Mouse (Mus musculus) hindbrain, embryonic 14.5 days (tissue): ENCODE measurements around the gene Vps26a. TPM values are rescaled to one million over a fixed set of nuclear protein-coding genes. Genes with fewer than 3 reads are reported as not detected.
A peak's percentile ranks its signal among the peaks of the same experiment; 100 is the strongest.

Experiments
- ATAC-seq: fragments of 200-750 bp; cut with Nextera tagmentation; 2 replicates; pipeline ENCODE4 v1.8.0; 2017; ENCODE audit warnings: moderate number of reproducible peaks, mild to moderate bottlenecking, moderate TSS enrichment, moderate library complexity; ENCODE audit not compliant: low FRiP score
- DNase-seq: peaks from one replicate; pipeline ENCODE4 v3.0.0-alpha.2; 2015; ENCODE audit warnings: low spot score
- H3K27ac ChIP-seq: fragments of 300-500 bp; sonication (generic); 2 replicates; pipeline ENCODE4 v1.5.1; 2014; ENCODE audit warnings: mild to moderate bottlenecking, moderate library complexity
- H3K27me3 ChIP-seq: fragments of 300-500 bp; sonication (generic); 2 replicates; pipeline ENCODE4 v1.6.1; 2014; ENCODE audit warnings: mild to moderate bottlenecking, low read length, mixed read lengths; ENCODE audit not compliant: control insufficient read depth, insufficient read depth
- H3K36me3 ChIP-seq: fragments of 300-500 bp; sonication (generic); replicated peaks from 2 replicates; pipeline ENCODE4 v1.6.1; 2014; ENCODE audit not compliant: control insufficient read depth, insufficient read depth
- H3K4me1 ChIP-seq: fragments of 300-500 bp; sonication (generic); replicated peaks from 2 replicates; pipeline ENCODE4 v1.6.1; 2014; ENCODE audit warnings: antibody characterized with exemption, low read length, mixed read lengths; ENCODE audit not compliant: control insufficient read depth, insufficient read depth
- H3K4me2 ChIP-seq: fragments of 300-500 bp; sonication (generic); replicated peaks from 2 replicates; pipeline ENCODE4 v1.6.1; 2014; ENCODE audit warnings: mild to moderate bottlenecking, moderate library complexity
- H3K4me3 ChIP-seq: fragments of 300-500 bp; sonication (generic); replicated peaks from 2 replicates; pipeline ENCODE4 v1.5.1; 2014; ENCODE audit warnings: mild to moderate bottlenecking, low read length
- H3K9ac ChIP-seq: fragments of 300-500 bp; sonication (generic); 2 replicates; pipeline ENCODE4 v1.6.1; 2014
- H3K9me3 ChIP-seq: fragments of 300-500 bp; sonication (generic); 2 replicates; pipeline ENCODE4 v1.6.1; 2016; ENCODE audit warnings: low read length; ENCODE audit not compliant: control insufficient read depth
- WGBS: fragments of 180-500 bp; shearing (Covaris S2); extraction: QIAGEN DNeasy Blood & Tissue Kit; methylation state at CpG from one replicate; pipeline ENCODE4 v1.1.7; 2014; 5-methylcytosine and 5-hydroxymethylcytosine counted together
- polyA plus RNA-seq: library from polyadenylated mRNA; unstranded; fragments of >200 nt; fragmentation: Nextera tagmentation; extraction: Ambion mirVana; gene quantifications from 2 replicates; pipeline ENCODE4 v1.2.1, GENCODE M21; 2014

Gene Vps26a
- polyA plus RNA-seq, 1 experiment from 2014 or later, result 60.3 TPM

DNA sequence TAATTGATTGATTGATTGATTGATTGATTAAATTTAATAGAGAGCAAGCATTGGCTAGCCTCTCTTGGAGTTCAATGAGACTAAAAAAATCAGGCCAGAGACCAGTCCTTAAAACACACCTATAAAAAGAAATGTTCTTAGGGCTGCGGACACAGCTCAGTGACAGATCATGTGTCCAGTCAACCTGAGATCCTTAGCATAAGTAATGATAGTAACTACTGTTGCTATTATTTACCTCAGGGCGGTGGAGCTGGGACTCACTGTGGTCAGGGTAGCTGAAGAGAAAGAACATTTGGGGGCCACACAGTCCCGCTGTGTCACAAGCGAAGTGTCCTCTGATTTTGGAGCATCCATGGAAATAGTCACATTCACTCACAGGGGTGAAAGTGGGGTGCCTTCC, 26.2 kb upstream of the Vps26a start:
- Histone ChIP-seq H3K9me3 (no peaks in the 10 kb centered on the region), H3K4me2 (no peak overlapping the region), H3K9ac (no peak overlapping the region), H3K27ac (no peak overlapping the region), H3K36me3 (no peaks in the 10 kb centered on the region), H3K4me1 (no peaks in the 10 kb centered on the region), H3K27me3 (peaks cover 1% of the 10 kb centered on the region; the same call in 1 of the 2 replicates), H3K4me3 (no peak overlapping the region)
- DNase-seq (no peak), ATAC-seq (no peak)
- WGBS, result 97% methylated on average over 4 of the region's 4 CpGs

DNA sequence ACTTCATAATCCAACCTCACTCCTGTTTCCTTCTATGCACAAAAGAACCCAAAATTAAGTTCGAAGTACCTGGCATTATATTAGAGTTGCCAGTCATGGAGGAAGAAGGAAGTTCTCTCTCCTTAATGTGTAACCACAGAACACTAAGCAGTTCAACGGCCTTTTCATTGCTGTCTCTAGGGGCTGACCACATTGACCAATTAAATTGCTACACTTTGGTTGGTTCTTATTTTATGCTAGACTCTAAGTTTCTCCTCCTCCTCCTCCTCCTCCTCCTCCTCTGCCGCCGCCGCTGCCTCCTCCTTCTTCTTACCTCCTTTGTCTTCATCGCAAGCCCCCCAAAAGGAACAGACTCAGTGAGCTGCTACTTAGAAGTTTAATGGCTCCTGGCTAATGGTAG, 24.9 kb upstream of the Vps26a start:
- Histone ChIP-seq H3K27me3 (peaks cover 7% of the 10 kb centered on the region), H3K9me3 (no peaks in the 10 kb centered on the region), H3K4me2 (no peak overlapping the region), H3K4me3 (no peak overlapping the region), H3K36me3 (no peaks in the 10 kb centered on the region), H3K4me1 (no peaks in the 10 kb centered on the region), H3K27ac (no peak overlapping the region), H3K9ac (no peak overlapping the region)
- DNase-seq (no peak), ATAC-seq (no peak)
- 84% methylated on average over 6 of the region's 6 CpGs for WGBS

DNA sequence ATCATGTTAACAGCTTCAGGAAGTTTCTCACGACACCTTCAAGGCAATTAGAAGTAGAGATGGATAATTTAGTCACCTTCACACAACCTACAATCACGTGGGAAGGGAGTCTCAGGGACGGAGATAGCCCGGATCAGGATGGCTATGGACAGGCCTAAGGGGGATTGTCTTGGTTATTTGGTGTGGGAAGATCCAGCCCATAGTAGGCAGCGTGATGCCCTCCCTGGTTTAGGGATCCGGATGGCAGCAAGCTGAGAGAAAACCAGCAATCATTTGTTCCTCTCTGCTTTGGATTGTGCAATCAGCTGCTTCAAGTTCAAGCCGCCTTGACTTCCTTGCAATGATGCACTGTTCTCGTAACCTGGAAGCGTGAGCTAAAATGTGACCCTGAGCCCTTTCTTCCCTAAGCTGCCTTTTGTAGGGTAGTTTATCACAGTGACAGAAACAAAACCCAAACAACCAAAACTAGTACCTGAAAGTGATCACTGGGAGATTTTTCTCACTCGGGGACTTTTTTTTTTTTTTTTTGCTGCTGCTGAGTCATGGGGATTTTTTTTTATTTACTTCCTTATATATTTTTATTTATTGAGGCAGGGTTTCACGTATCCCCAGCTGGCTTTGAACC, 22.5 kb upstream of the Vps26a start:
- DNase-seq, result no peak
- Histone ChIP-seq H3K27me3 (peaks cover 7% of the 10 kb centered on the region), H3K9ac (no peak overlapping the region), H3K4me2 (no peak overlapping the region), H3K36me3 (no peaks in the 10 kb centered on the region), H3K27ac (no peak overlapping the region), H3K4me1 (no peaks in the 10 kb centered on the region), H3K4me3 (no peak overlapping the region), H3K9me3 (no peaks in the 10 kb centered on the region)
- ATAC-seq, result no peak
- WGBS, result 71% methylated on average over 11 of the region's 11 CpGs

DNA sequence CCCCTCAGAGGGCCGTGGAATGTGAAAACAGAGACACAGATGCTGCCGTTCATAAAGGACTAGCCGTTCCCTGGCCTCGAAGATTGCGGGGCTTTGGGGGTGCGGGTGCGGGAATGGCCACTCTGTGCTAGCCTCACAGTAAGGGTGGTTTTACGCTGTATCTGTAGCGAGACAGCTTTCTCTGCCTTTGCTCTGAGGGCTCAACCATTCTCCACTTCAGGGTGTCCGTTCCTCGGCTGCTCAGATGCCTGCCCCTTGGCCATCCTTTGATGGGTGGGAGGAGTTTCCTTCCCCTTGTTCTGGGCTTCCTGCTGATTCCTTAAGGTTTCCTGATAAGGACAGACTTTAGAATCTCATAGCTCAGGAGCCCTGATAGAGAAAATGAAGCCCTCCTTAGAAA, 21.9 kb upstream of the Vps26a start:
- ATAC-seq (no peak), DNase-seq (no peak)
- Histone ChIP-seq H3K36me3 (no peaks in the 10 kb centered on the region), H3K4me1 (no peaks in the 10 kb centered on the region), H3K4me3 (peak overlapping the region; percentile 11; the same call in 1 of the 2 replicates), H3K27ac (no peak overlapping the region), H3K27me3 (peaks cover 7% of the 10 kb centered on the region), H3K9me3 (no peaks in the 10 kb centered on the region), H3K4me2 (peak overlapping the region; percentile 42), H3K9ac (peak overlapping the region; percentile 8; the same call in 1 of the 2 replicates)
- 15% methylated on average over 11 of the region's 11 CpGs for WGBS

DNA sequence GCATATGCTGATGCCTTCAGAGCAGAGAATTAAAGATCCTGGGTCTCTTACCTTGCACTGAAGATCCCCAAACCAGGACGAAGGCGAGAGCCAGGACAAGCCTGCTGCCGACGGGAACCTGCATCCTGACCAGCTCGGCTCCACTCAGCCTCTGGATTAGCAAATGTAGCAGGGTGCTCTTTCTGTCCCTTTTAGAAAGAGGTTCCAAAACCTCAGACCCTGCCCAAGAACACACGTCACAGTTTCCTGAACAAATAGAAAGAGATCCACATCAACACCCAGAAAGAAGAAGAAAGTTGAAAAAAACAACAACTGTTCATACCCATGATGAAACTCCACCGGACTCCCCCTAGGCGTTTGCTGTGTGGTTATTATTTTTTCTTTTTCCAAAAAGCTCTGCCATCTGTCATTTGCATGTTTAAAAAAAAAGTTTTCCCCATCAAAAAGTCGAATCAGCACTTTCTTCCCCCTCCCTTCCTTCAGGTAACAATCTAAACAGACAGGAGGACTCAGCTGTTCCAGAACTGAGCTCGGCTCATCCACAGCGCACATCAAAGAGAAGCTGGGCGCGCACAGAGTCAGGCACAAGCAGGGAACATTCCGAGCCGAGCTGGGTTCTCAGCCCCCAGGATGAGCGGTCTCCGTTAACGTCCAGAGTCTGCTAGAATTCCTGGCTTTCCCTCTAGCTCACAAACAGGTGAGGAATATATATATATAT, 21.1 kb upstream of the Vps26a start:
- 18% methylated on average over 18 of the region's 18 CpGs for WGBS
- ATAC-seq (no peak), DNase-seq (no peak)
- H3K9me3 ChIP-seq, result no peaks in the 10 kb centered on the region
- H3K9ac ChIP-seq, result peak overlapping the region; percentile 8; the same call in 1 of the 2 replicates
- H3K4me2 ChIP-seq, result peak overlapping the region; percentile 42
- H3K27ac ChIP-seq, result no peak overlapping the region
- no peaks in the 10 kb centered on the region for H3K4me1 ChIP-seq
- peaks cover 7% of the 10 kb centered on the region for H3K27me3 ChIP-seq
- H3K4me3 ChIP-seq, result peak overlapping the region; percentile 11; the same call in 1 of the 2 replicates
- H3K36me3 ChIP-seq, result no peaks in the 10 kb centered on the region

DNA sequence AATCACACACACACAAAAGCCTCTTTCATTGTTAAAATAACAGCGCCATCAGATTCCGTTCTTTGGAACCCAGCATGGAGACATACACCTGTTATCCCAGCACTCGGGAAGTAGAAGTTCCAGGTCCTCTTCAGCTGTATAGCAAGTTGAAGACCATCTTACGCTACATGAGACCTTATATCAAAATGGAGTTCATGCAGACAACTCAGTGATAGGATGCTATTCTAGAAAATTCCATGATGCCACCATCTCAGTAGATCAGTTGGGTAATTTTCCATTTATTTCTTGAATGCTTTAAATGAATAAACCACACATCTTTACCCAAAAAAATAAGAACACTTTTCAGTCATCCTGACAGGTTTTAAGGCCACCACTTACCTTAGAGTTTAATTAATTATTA, 20.5 kb upstream of the Vps26a start:
- Histone ChIP-seq H3K27ac (no peak overlapping the region), H3K9me3 (no peaks in the 10 kb centered on the region), H3K4me1 (no peaks in the 10 kb centered on the region), H3K9ac (no peak overlapping the region), H3K4me2 (no peak overlapping the region), H3K4me3 (no peak overlapping the region), H3K36me3 (no peaks in the 10 kb centered on the region), H3K27me3 (peaks cover 7% of the 10 kb centered on the region)
- ATAC-seq (no peak), DNase-seq (no peak)
- WGBS, result 87% methylated on average over 4 of the region's 4 CpGs

DNA sequence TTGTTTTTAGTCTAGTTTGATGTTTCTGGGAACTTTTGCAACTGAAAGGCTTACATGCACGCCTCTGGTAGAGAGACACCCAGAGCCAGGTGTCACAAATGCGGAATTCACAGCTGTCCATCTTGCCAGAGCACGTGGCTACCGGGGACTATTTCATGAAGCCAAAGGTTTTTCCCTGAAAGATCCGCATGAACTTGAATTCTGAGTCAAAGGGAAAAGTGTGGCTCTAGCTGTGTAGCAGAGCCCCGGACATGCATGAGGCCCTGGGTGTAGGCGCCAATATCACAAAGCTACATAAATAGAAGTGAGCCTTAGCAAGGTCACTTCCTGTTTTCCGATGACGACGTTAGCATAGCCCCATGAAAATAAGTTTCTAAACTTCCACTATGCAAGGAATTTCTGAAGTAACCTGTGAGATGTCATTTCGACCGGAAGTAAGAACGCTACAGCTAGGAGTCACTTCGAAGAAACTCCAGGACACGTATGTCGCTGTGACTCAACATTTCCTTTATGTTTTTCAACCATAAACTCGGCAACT, 19.5 kb upstream of the Vps26a start:
- no peak overlapping the region for H3K27ac ChIP-seq
- DNase-seq (no peak), ATAC-seq (no peak)
- no peak overlapping the region for H3K9ac ChIP-seq
- no peak overlapping the region for H3K4me3 ChIP-seq
- H3K9me3 ChIP-seq, result no peaks in the 10 kb centered on the region
- WGBS, result 88% methylated on average over 17 of the region's 17 CpGs
- H3K4me1 ChIP-seq, result no peaks in the 10 kb centered on the region
- peaks cover 7% of the 10 kb centered on the region for H3K27me3 ChIP-seq
- H3K4me2 ChIP-seq, result no peak overlapping the region
- H3K36me3 ChIP-seq, result no peaks in the 10 kb centered on the region

DNA sequence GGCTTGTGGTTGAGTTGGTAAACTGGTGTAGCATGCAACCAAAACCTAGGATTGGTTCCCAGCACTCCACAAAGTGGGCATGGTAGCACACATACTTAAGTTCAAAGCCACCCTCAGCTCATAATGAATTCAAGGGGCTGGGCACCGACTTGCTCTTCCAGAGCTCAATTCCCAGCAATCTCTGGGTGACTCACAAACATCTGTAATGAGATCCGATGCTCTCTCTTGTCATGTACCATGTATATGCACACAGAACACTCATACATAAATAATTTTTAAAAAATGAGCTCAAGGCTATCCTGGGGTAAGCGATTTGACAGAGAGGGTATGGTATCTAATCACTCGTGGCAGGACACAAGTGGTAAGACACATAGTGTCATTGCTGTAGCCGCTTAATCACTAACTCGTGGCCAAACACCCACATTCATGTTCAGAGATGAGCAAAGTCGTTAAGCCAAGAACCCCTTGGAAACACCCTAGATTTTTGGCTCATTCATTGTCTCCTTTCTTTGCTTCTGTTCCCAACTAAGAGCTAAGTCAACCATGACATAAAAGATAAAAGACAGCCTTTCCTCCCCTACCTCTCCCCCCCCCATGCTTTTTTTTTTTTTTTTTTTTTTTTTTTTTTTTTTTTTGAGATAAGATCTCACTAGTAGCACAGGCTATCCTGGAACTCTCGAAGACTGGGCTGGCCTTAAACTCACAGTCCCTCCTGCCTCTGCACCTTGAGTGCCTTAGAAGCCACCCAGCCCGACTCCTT, 18.8 kb upstream of the Vps26a start:
- H3K36me3 ChIP-seq, result no peaks in the 10 kb centered on the region
- no peaks in the 10 kb centered on the region for H3K9me3 ChIP-seq
- 75% methylated on average over 9 of the region's 9 CpGs for WGBS
- no peak for ATAC-seq
- no peak for DNase-seq
- peaks cover 7% of the 10 kb centered on the region for H3K27me3 ChIP-seq
- H3K27ac ChIP-seq, result no peak overlapping the region
- H3K9ac ChIP-seq, result no peak overlapping the region
- H3K4me2 ChIP-seq, result no peak overlapping the region
- no peaks in the 10 kb centered on the region for H3K4me1 ChIP-seq
- H3K4me3 ChIP-seq, result no peak overlapping the region
